Mouse (Mus musculus): ENCODE measurements around the gene Tspan15.

- TF ChIP-seq POLR2A (IDR thresholded peaks at IDR 0.05; ENCODE audit: low read depth, low read length) (no peak), CTCF (IDR thresholded peaks at IDR 0.05; ENCODE audit: extremely low read depth, insufficient read length, insufficient replicate concordance, low read depth, low read length) (no peak)
These were observed 58.1 kb downstream of the Tspan15 start for GRCm38 (mm10) chr10:62172841-62173553.

Data from small intestine, adult 2 months (tissue).